Mouse (Mus musculus): ENCODE data around the gene Banp. TPM values are rescaled to one million over a fixed set of nuclear protein-coding genes. Genes with fewer than 3 reads are reported as not detected.

Gene Banp
- total RNA-seq, 2 experiments from 2014 or later, result 25.0 to 45.8 TPM

Other genes starting within 250 kb of the Banp start
- gene Jph3, start 220.1 kb upstream of the Banp start, total RNA-seq (2015; ENCODE audit: low replicate concordance), result not detected in 2 replicates
- not detected in 2 replicates for gene Jph3, start 220.1 kb upstream of the Banp start, total RNA-seq (2017; ENCODE audit: low replicate concordance)
- 5.6 and 7.9 TPM in 2 replicates for gene Klhdc4, start 120.2 kb upstream of the Banp start, total RNA-seq (2015; ENCODE audit: low replicate concordance)
- 5.9 and 9.1 TPM in 2 replicates for gene Klhdc4, start 120.2 kb upstream of the Banp start, total RNA-seq (2017; ENCODE audit: low replicate concordance)
- gene Slc7a5, start 42.1 kb upstream of the Banp start, total RNA-seq (2015; ENCODE audit: low replicate concordance), result 137 and 171 TPM in 2 replicates
- 151 and 182 TPM in 2 replicates for gene Slc7a5, start 42.1 kb upstream of the Banp start, total RNA-seq (2017; ENCODE audit: low replicate concordance)
- gene Car5a, start 4.8 kb upstream of the Banp start, total RNA-seq (2015; ENCODE audit: low replicate concordance), result not detected in 2 replicates
- gene Car5a, start 4.8 kb upstream of the Banp start, total RNA-seq (2017; ENCODE audit: low replicate concordance), result not detected in 2 replicates

All from erythroblast, adult 5-6 weeks (primary cell).